Mouse (Mus musculus) activated CD4-positive, CD25-positive, alpha-beta regulatory T cell (primary cell): ENCODE results near the gene Tmem120a. TPM values are rescaled to one million over a fixed set of nuclear protein-coding genes. Genes with fewer than 3 reads are reported as not detected.

Experiments
- polyA plus RNA-seq, 2 experiments: library from polyadenylated mRNA; unstranded; fragments of 100-300 nt; shearing (Covaris generic); gene quantifications; one replicate each; pipeline ENCODE4 v1.2.1; 2017

The Tmem120a gene
- polyA plus RNA-seq, result 10 to 100 TPM; 61.9 to 66.5 TPM

GRCm38 (mm10) chr5:135743741-135744609, at the start of gene Tmem120a:
TSS of gene Tmem120a (minus strand) at chr5:135744448.

DNA sequence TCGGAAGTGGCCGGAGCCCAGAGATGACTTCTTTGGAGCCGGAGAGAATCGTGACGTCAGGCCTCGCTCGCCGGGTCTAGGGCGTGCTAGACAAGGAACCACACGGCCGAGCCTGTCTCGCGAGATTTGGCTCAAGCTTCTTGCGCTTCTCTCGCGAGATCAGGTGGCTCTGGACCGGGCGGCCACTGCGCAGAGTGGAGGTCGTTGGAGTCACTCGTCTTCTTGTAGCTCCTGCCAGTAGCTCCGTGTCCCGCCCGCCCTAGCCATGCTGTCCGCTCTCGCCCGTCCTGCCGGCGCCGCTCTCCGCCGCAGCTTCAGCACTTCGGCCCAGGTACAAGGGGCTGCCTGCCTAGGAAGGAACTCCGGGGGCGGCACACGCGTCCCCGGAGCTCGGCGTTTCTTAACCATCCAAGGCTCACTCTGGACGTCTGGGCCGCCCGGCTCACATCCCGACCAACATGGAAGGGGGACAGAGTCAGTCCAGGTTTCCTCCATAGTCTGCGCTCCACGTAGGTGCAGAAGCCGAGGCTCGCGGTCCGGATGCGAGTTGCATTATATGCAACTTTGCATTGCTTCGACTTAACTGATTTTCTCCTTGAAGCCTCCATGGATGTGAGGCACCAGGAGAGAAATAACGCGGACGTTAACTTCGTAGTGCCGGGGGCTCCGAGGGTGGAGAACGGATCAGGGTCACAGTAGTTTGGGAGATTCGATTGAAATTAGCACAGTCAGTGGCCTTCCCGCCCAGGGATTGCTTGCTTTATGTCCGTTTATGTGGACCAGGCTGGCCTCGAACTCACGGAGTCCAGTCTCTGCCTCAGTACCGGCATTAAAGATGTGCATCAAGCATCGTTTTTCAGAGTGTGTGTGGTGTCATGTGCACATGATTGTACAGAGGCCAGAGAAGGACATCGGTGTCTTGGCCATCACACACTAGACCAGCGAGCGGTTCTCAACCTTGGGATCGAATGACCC, 34.5 kb upstream of the Tmem120a start, which contains the start of gene Mdh2:
Gene Mdh2 (plus strand): TSS at position 10 of the 975 bp plus-strand sequence.

GRCm38 (mm10) chr5:135777796-135778470, 33.7 kb upstream of the Tmem120a start, which contains the start of gene Styxl1:
TSS of gene Styxl1 (minus strand) at chr5:135778385.

Other genes with a start within 250 kb of the Tmem120a start
- 10 to 100 TPM in 1 of 2 experiments, 1 to 10 TPM in 1; 4.7 to 23.0 TPM for gene Hip1, start 199.3 kb downstream of the Tmem120a start, polyA plus RNA-seq
- gene Ccl26, start 180.9 kb downstream of the Tmem120a start, polyA plus RNA-seq, result not detected
- gene Ccl24, start 171.4 kb downstream of the Tmem120a start, polyA plus RNA-seq, result 10 to 100 TPM in 1 of 2 experiments, under 1 TPM in 1; 0.62 to 32.7 TPM
- gene Rhbdd2, start 111.8 kb downstream of the Tmem120a start, polyA plus RNA-seq, result 10 to 100 TPM; 18.4 to 20.4 TPM
- gene Por, start 74.4 kb downstream of the Tmem120a start, polyA plus RNA-seq, result 10 to 100 TPM; 27.4 to 61.1 TPM
- under 1 TPM; 0.25 to 0.66 TPM for gene Styxl1, start 33.9 kb upstream of the Tmem120a start, polyA plus RNA-seq
- 100 to 1,000 TPM; 467 to 511 TPM for gene Mdh2, start 34.0 kb upstream of the Tmem120a start, polyA plus RNA-seq
- under 1 TPM; 0.14 to 0.21 TPM for gene Srrm3, start 62.4 kb upstream of the Tmem120a start, polyA plus RNA-seq
- gene Hspb1, start 143.5 kb upstream of the Tmem120a start, polyA plus RNA-seq, result 1 to 10 TPM in 1 of 2 experiments, not detected in 1; 1.3 TPM
- gene Ywhag, start 190.2 kb upstream of the Tmem120a start, polyA plus RNA-seq, result 10 to 100 TPM; 39.6 to 58.1 TPM
- under 1 TPM; 0.92 to 0.99 TPM for gene Ssc4d, start 230.1 kb upstream of the Tmem120a start, polyA plus RNA-seq
- not detected for gene Zp3, start 235.7 kb upstream of the Tmem120a start, polyA plus RNA-seq